Mouse (Mus musculus) retina, adult 2 months (tissue): ENCODE results near the gene Dmrta2.

ENCODE experiments used
- DNase-seq: peaks from one replicate; pipeline ENCODE4 v3.0.0-alpha.2; 2012; ENCODE audit warnings: low read depth, low spot score

Dmrta2 gene

DNA sequence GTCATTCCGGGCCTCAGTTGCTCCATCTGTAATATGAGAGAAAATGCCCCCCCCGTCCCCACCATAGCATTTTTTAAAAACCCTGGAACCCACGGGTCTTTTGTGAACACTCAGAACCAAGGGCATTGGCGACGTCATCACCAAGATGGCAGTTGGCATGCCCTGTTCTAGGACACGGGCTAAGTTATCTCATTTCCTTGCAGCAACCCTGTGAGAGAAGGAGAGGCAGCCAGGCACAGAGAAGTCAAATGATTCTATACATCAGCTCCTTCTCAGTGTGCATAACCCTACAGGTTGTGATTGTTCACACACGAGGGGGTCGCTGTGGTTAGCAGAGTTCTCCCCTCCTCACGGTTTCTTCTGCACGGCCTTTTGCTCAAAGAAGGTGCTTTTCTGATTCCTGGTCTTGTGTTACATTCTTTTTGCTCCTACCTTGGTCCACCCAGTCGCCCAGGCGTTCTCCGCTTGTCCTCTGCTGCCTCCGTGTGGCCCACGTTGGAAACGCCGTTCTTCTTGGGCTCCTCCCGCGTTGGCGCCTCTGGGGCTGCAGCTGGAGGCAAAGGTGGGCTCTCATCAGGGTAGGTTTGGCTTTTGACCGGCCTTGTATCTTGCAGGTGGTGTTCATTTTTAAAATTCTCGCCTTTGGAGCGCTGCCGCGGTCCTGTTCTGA is 44.2 kb downstream of the Dmrta2 start:
- DNase-seq = peak; percentile 25

- DNase-seq = peak; percentile 30
Measured at GRCm38 (mm10) chr4:110028461-110029188, 50.8 kb downstream of the Dmrta2 start.

GRCm38 (mm10) chr4:110029446-110029845 is 51.6 kb downstream of the Dmrta2 start:
- no peak for DNase-seq
